Mouse (Mus musculus): ENCODE data around the gene Fam81b. TPM values are rescaled to one million over a fixed set of nuclear protein-coding genes. Genes with fewer than 3 reads are reported as not detected.

Fam81b gene
- polyA plus RNA-seq, 1 experiment: not detected

DNA sequence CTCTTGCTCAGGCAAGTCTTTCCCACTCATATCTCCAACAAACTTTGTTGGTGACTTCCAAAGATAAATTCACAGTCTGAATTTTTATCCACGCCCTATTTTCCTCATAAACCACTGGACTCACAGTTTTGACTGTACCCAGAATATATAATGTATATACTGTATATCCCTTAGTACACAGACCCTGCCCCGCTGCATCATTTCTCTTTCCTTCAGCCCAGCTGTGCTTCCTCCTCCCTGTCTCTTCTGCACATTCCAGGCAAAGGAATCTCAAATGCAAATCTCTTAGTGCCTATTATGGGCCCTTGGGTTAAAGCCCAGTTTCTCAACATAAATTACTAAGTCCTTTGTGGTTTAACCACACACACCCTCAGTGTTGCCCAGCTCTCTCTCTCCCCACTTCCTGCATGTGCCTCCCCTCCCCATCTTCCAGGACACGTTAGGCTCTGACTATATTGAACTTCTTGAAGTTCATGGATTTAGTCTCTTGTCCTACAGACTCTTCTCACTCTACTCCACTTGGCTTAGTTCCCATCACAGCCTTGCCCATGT is 107.5 kb downstream of the Fam81b start:
- Histone ChIP-seq H3K9me3 (ENCODE audit: control insufficient read depth, low read length) (no peaks in the 10 kb centered on the region), H3K36me3 (ENCODE audit: control insufficient read depth) (no peaks in the 10 kb centered on the region; the same call in 1 of the 2 replicates), H3K27me3 (ENCODE audit: control insufficient read depth) (no peaks in the 10 kb centered on the region), H3K4me1 (ENCODE audit: control insufficient read depth) (no peaks in the 10 kb centered on the region), H3K4me3 (replicated peaks) (no peak overlapping the region)
- no peak for TF ChIP-seq GATA1 (IDR thresholded peaks at IDR 0.05; ENCODE audit: low read length)
- no peak for TF ChIP-seq TAL1 (IDR thresholded peaks at IDR 0.05; ENCODE audit: low read length)

DNA sequence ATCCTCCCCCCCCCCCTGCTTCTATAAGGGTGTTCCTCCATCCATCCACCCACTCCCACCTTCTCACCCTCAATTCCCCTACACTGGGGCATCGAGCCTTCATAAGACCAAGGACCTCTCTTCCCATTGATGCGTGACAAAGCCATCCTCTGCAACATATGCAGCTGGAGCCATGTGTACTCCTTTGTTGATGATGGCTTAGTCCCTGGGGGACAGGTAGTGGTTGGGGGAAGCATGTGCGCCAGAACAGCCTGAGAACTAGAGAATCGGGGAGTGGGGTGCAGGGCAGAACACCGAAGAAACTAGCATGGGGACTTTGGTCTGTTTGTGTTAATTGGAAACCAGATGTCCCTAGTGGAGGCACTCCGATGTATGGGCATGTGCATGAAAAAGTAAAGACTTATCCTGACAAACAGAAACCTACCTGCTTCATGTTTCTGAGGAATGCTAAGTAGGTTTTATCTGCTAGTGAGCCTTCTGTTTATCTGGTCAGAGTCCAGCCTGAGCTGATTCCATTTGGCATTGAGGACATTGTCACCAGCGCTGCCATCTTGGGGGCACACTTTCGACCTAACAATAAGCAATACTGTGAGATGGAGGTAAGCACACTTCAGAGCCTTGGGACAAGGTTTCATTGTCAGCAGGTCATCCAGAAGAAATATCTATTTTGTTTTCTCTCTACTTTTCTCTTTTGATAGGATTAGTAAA is 109.3 kb downstream of the Fam81b start:
- H3K9me3 ChIP-seq (ENCODE audit: control insufficient read depth, low read length): no peaks in the 10 kb centered on the region
- no peak for TF ChIP-seq GATA1 (IDR thresholded peaks at IDR 0.05; ENCODE audit: low read length)
- no peak for TF ChIP-seq TAL1 (IDR thresholded peaks at IDR 0.05; ENCODE audit: low read length)
- H3K4me3 ChIP-seq (replicated peaks): no peak overlapping the region
- peaks cover 4% of the 10 kb centered on the region for H3K36me3 ChIP-seq (ENCODE audit: control insufficient read depth)
- H3K4me1 ChIP-seq (ENCODE audit: control insufficient read depth): no peaks in the 10 kb centered on the region
- no peaks in the 10 kb centered on the region for H3K27me3 ChIP-seq (ENCODE audit: control insufficient read depth)

DNA sequence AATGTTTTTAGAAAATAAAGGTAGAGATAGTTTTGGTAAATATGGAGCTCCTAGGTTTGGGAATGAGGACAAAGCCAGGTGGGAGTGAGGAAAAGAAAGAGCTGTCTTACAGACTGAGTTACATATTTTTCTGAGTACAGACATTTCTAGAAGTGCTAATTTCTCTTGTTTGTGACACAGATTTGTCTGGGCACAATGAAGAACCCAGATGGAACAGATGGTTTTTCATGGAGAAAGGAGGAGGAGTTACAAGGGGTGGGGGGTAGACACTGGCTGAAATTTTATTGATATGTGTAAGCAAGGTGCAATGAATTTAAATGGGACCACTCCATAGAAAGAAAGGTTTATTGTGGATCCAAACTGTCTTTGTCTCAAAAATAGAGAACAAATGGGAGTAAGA is 109.9 kb downstream of the Fam81b start:
- Histone ChIP-seq H3K27me3 (ENCODE audit: control insufficient read depth) (no peaks in the 10 kb centered on the region), H3K36me3 (ENCODE audit: control insufficient read depth) (peaks cover 4% of the 10 kb centered on the region)
- TF ChIP-seq TAL1 (IDR thresholded peaks at IDR 0.05; ENCODE audit: low read length) (no peak), GATA1 (IDR thresholded peaks at IDR 0.05; ENCODE audit: low read length) (no peak)

DNA sequence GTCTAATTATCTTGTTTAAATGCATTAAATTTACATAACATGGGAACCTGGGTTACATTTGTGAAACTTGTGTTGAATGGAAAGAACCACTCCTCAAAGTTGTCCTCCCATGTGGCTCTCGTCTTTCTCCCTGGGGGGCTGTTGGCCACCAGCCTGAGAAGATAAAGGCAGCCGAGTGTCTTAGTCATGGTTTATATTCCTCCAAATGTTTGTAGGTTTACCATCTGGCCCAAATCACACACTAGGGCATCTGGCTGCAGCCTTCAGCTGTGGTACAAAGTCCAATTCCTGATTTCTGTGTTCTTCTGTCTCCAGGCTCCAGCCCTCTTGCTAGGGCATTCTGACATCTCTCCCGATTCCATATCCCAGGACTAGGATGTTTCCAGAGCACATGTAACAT is 114.6 kb downstream of the Fam81b start:
- H3K36me3 ChIP-seq (ENCODE audit: control insufficient read depth): peaks cover 11% of the 10 kb centered on the region

More for the DNA sequence above, 109.9 kb downstream of the Fam81b start:
- Histone ChIP-seq H3K9me3 (ENCODE audit: control insufficient read depth, low read length) (no peaks in the 10 kb centered on the region), H3K4me1 (ENCODE audit: control insufficient read depth) (no peaks in the 10 kb centered on the region), H3K4me3 (replicated peaks) (no peak overlapping the region)

DNA sequence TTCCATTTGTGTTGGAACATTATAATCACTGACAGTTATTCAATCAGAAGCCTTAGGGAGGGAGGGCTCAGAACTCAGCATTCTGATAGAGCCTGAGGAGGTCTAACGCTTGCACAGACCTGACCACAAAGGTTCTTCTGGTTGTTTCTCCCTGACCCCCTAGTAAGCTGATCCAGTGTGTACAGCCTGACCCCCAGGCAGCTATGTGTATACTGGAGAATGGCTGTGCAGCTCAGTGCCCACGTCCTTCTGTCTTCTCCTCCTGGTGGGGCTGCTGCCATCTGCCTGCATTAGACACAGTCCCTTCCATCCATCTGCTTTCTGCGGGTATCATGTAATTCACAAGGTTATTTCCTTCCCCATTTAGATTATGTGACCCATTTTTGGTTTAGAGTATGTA is 115.7 kb downstream of the Fam81b start:
- no peaks in the 10 kb centered on the region for H3K4me1 ChIP-seq (ENCODE audit: control insufficient read depth)
- H3K36me3 ChIP-seq (ENCODE audit: control insufficient read depth): peaks cover 11% of the 10 kb centered on the region
- no peak for TF ChIP-seq GATA1 (IDR thresholded peaks at IDR 0.05; ENCODE audit: low read length)
- TF ChIP-seq TAL1 (IDR thresholded peaks at IDR 0.05; ENCODE audit: low read length): no peak
- no peaks in the 10 kb centered on the region for H3K9me3 ChIP-seq (ENCODE audit: control insufficient read depth, low read length)
- no peaks in the 10 kb centered on the region for H3K27me3 ChIP-seq (ENCODE audit: control insufficient read depth)
- no peak overlapping the region for H3K4me3 ChIP-seq (replicated peaks)

More for the DNA sequence above, 114.6 kb downstream of the Fam81b start:
- H3K4me3 ChIP-seq (replicated peaks): no peak overlapping the region
- H3K4me1 ChIP-seq (ENCODE audit: control insufficient read depth): no peaks in the 10 kb centered on the region
- TF ChIP-seq GATA1 (IDR thresholded peaks at IDR 0.05; ENCODE audit: low read length) (no peak), TAL1 (IDR thresholded peaks at IDR 0.05; ENCODE audit: low read length) (no peak)
- no peaks in the 10 kb centered on the region for H3K9me3 ChIP-seq (ENCODE audit: control insufficient read depth, low read length)
- H3K27me3 ChIP-seq (ENCODE audit: control insufficient read depth): no peaks in the 10 kb centered on the region

- Histone ChIP-seq H3K36me3 (ENCODE audit: control insufficient read depth) (peaks cover 13% of the 10 kb centered on the region), H3K27me3 (ENCODE audit: control insufficient read depth) (no peaks in the 10 kb centered on the region), H3K4me3 (replicated peaks) (no peak overlapping the region), H3K9me3 (ENCODE audit: control insufficient read depth, low read length) (no peaks in the 10 kb centered on the region), H3K4me1 (ENCODE audit: control insufficient read depth) (no peaks in the 10 kb centered on the region)
- TF ChIP-seq TAL1 (IDR thresholded peaks at IDR 0.05; ENCODE audit: low read length) (no peak), GATA1 (IDR thresholded peaks at IDR 0.05; ENCODE audit: low read length) (no peak)
These were observed 117.2 kb downstream of the Fam81b start for GRCm38 (mm10) chr13:76187651-76188050.

DNA sequence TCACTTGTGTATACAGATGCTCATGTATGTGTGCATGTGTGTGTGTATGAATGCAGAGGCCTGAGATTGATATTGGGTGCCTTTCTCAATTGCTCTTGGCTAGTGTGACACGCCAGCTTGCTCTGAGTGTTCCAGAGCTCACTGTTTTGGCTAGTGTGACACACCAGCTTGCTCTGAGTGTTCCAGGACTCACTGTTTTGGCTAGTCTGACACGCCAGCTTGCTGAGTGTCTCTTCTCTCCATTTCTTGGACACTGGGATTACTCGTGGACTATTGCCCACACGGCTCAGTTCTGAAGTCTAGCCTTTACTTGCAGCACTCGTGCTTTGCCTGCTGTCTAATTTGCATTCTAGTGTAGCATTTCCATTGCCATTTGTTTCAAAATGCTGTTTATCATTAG is 126.2 kb downstream of the Fam81b start:
- H3K4me1 ChIP-seq (ENCODE audit: control insufficient read depth): peaks cover 2% of the 10 kb centered on the region
- TF ChIP-seq TAL1 (IDR thresholded peaks at IDR 0.05; ENCODE audit: low read length) (no peak), GATA1 (IDR thresholded peaks at IDR 0.05; ENCODE audit: low read length) (no peak)
- no peaks in the 10 kb centered on the region for H3K27me3 ChIP-seq (ENCODE audit: control insufficient read depth)
- H3K36me3 ChIP-seq (ENCODE audit: control insufficient read depth): peaks cover 21% of the 10 kb centered on the region
- no peaks in the 10 kb centered on the region for H3K9me3 ChIP-seq (ENCODE audit: control insufficient read depth, low read length)
- no peak overlapping the region for H3K4me3 ChIP-seq (replicated peaks)

GRCm38 (mm10) chr13:76174297-76174696 is 130.6 kb downstream of the Fam81b start:
- no peaks in the 10 kb centered on the region for H3K9me3 ChIP-seq (ENCODE audit: control insufficient read depth, low read length)
- H3K4me3 ChIP-seq (replicated peaks): no peak overlapping the region
- no peaks in the 10 kb centered on the region for H3K4me1 ChIP-seq (ENCODE audit: control insufficient read depth)
- peaks cover 18% of the 10 kb centered on the region for H3K36me3 ChIP-seq (ENCODE audit: control insufficient read depth)
- no peaks in the 10 kb centered on the region for H3K27me3 ChIP-seq (ENCODE audit: control insufficient read depth)
- TF ChIP-seq GATA1 (IDR thresholded peaks at IDR 0.05; ENCODE audit: low read length): no peak
- TF ChIP-seq TAL1 (IDR thresholded peaks at IDR 0.05; ENCODE audit: low read length): no peak

DNA sequence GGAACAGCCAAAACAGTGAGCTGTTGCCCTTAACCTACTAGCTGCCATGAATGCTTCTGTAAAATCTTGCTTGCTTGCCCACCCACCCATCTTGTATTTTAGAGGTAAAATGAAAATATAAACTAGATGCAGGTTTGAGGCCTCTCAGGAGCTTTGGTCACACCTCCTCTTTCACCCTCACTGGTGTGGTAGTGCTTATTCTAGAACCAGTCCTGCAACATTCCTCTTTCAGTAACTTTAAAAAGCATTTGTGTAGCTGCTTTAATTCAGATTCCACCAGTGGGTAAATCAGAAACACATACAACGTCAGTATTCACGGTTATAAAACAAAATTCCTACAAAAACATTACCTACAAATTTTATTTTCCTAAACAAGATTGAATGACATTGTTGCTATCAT is 144.3 kb downstream of the Fam81b start:
- TF ChIP-seq TAL1 (IDR thresholded peaks at IDR 0.05; ENCODE audit: low read length) (no peak), GATA1 (IDR thresholded peaks at IDR 0.05; ENCODE audit: low read length) (no peak)
- no peaks in the 10 kb centered on the region for H3K4me1 ChIP-seq (ENCODE audit: control insufficient read depth)
- no peaks in the 10 kb centered on the region for H3K27me3 ChIP-seq (ENCODE audit: control insufficient read depth)
- peaks cover 22% of the 10 kb centered on the region for H3K36me3 ChIP-seq (ENCODE audit: control insufficient read depth)
- H3K9me3 ChIP-seq (ENCODE audit: control insufficient read depth, low read length): no peaks in the 10 kb centered on the region
- H3K4me3 ChIP-seq (replicated peaks): no peak overlapping the region

All from erythroblast, embryonic 14.5 days (primary cell).